Mouse (Mus musculus) gastrocnemius, adult 2 months (tissue): Measurements from ENCODE around the gene Slc44a2. TPM values are rescaled to one million over a fixed set of nuclear protein-coding genes. Genes with fewer than 3 reads are reported as not detected.

Experiments used
- DNase-seq: peaks from one replicate; pipeline ENCODE4 v3.0.0; 2022
- H3K27ac ChIP-seq: fragments of 200-600 bp; 2 replicates; pipeline ENCODE4 v1.8.1; 2022; ENCODE audit warnings: mild to moderate bottlenecking
- H3K4me3 ChIP-seq: fragments of 200-600 bp; 2 replicates; pipeline ENCODE4 v1.8.1; 2022; ENCODE audit warnings: mild to moderate bottlenecking, moderate library complexity
- CTCF ChIP-seq: fragments of 200-600 bp; IDR thresholded peaks from 2 replicates; pipeline ENCODE4 v1.8.1; 2022; ENCODE audit warnings: antibody characterized with exemption, mild to moderate bottlenecking, moderate library complexity
- intact Hi-C: fragments of 180-260 bp; cut with DNase I; formaldehyde crosslinking; loops from one replicate; pipeline ENCODE4 v1.15.1; 2025
- total RNA-seq, 2 experiments: library from RNA; stranded (reverse); gene quantifications; 2 replicates each; pipeline ENCODE4 v1.2.3; 2021

The Slc44a2 gene
- total RNA-seq, 2 experiments from 2014 or later = 168 to 178 TPM

GRCm38 (mm10) chr9:21329699-21330289, 9.3 kb downstream of the Slc44a2 start:
- intact Hi-C loops = no loop called here
- DNase-seq = peak; percentile 40
- TF ChIP-seq CTCF = no peak
- Histone ChIP-seq H3K4me3 (peak overlapping the region; percentile 28), H3K27ac (peak overlapping the region; percentile 81)

GRCm38 (mm10) chr9:21331365-21332140, 11.1 kb downstream of the Slc44a2 start:
- TF ChIP-seq CTCF = no peak

GRCm38 (mm10) chr9:21332161-21333061, 11.9 kb downstream of the Slc44a2 start:
- intact Hi-C loops = no loop called here
- Histone ChIP-seq H3K27ac (peak overlapping the region; percentile 49; the same call in 1 of the 2 replicates), H3K4me3 (no peak overlapping the region)
- peak; percentile 16 for DNase-seq
- TF ChIP-seq CTCF = no peak

More at GRCm38 (mm10) chr9:21331365-21332140, 11.1 kb downstream of the Slc44a2 start:
- peak overlapping the region; percentile 28 for H3K27ac ChIP-seq
- DNase-seq = no peak
- H3K4me3 ChIP-seq = no peak overlapping the region
- intact Hi-C loops = no loop called here

GRCm38 (mm10) chr9:21333523-21333922, 13.0 kb downstream of the Slc44a2 start:
- DNase-seq = no peak
- intact Hi-C loops = no loop called here
- Histone ChIP-seq H3K27ac (peak overlapping the region; percentile 49; the same call in 1 of the 2 replicates), H3K4me3 (no peak overlapping the region)
- no peak for TF ChIP-seq CTCF

GRCm38 (mm10) chr9:21334747-21335146, 14.2 kb downstream of the Slc44a2 start:
- no peak for DNase-seq
- H3K4me3 ChIP-seq = no peak overlapping the region
- TF ChIP-seq CTCF = no peak
- intact Hi-C loops = no loop called here
- peak overlapping the region; percentile 96 for H3K27ac ChIP-seq

GRCm38 (mm10) chr9:21335391-21335790, 14.9 kb downstream of the Slc44a2 start:
- DNase-seq = peak; percentile 24
- no peak overlapping the region for H3K4me3 ChIP-seq
- H3K27ac ChIP-seq = peak overlapping the region; percentile 96
- intact Hi-C loops = no loop called here
- TF ChIP-seq CTCF = no peak

GRCm38 (mm10) chr9:21336491-21336890, 16.0 kb downstream of the Slc44a2 start:
- no peak for DNase-seq
- intact Hi-C loops = loop anchor here (2.0 kb wide), 1 partner anchor 16 kb away; the partner anchor contains the start of gene Slc44a2
- peak overlapping the region; percentile 96 for H3K27ac ChIP-seq
- H3K4me3 ChIP-seq = no peak overlapping the region
- no peak for TF ChIP-seq CTCF

- Histone ChIP-seq H3K4me3 (peak overlapping the region; percentile 85), H3K27ac (peak overlapping the region; percentile 96)
- DNase-seq = peak; percentile 91
- TF ChIP-seq CTCF = no peak
- intact Hi-C loops = loop anchor here (2.0 kb wide), 1 partner anchor 17 kb away; the partner anchor contains the start of gene Slc44a2
Observed at GRCm38 (mm10) chr9:21337652-21338051, 17.2 kb downstream of the Slc44a2 start.

GRCm38 (mm10) chr9:21340411-21340810, 19.9 kb downstream of the Slc44a2 start:
- intact Hi-C loops = no loop called here
- no peak for TF ChIP-seq CTCF
- Histone ChIP-seq H3K27ac (peak overlapping the region; percentile 96), H3K4me3 (0 out of 2 replicates have a peak overlapping the region, but pooled peaks have one; percentile 11)
- DNase-seq = no peak

GRCm38 (mm10) chr9:21346627-21347365, 26.3 kb downstream of the Slc44a2 start:
- H3K4me3 ChIP-seq = no peak overlapping the region
- H3K27ac ChIP-seq = peak overlapping the region; percentile 59
- TF ChIP-seq CTCF = no peak
- intact Hi-C loops = no loop called here
- peak; percentile 70 for DNase-seq

- intact Hi-C loops = no loop called here
- no peak for DNase-seq
- TF ChIP-seq CTCF = no peak
- H3K4me3 ChIP-seq = no peak overlapping the region
- H3K27ac ChIP-seq = no peak overlapping the region
Observed at GRCm38 (mm10) chr9:21348152-21348551, 27.7 kb downstream of the Slc44a2 start.

GRCm38 (mm10) chr9:21351178-21351577, 30.7 kb downstream of the Slc44a2 start:
- Histone ChIP-seq H3K4me3 (no peak overlapping the region), H3K27ac (no peak overlapping the region)
- no peak for DNase-seq
- TF ChIP-seq CTCF = no peak
- intact Hi-C loops = no loop called here
